Mouse (Mus musculus) megakaryocyte-erythroid progenitor cell, adult 5-6 weeks (primary cell): ENCODE data around the gene Gria1. TPM values are rescaled to one million over a fixed set of nuclear protein-coding genes. Genes with fewer than 3 reads are reported as not detected.

ENCODE experiments used
- ATAC-seq: replicated peaks from 2 replicates; pipeline ENCODE4 v1.8.0; 2016; ENCODE audit warnings: mild to moderate bottlenecking, inconsistent platforms; ENCODE audit not compliant: severe bottlenecking, poor library complexity, low FRiP score, low TSS enrichment
- total RNA-seq, 2 experiments: library from RNA; stranded (forward) in 1 of 2; stranded (reverse) in 1 of 2; fragments of 200-1000, 215-1000 nt in 1 of 2; fragments of >200 nt in 1 of 2; fragmentation: Nextera tagmentation in 1 of 2; gene quantifications; 2 replicates each; pipeline ENCODE4 v1.2.3; 2014 to 2017

Gria1 gene
- total RNA-seq, 2 experiments from 2014 or later: not detected

DNA sequence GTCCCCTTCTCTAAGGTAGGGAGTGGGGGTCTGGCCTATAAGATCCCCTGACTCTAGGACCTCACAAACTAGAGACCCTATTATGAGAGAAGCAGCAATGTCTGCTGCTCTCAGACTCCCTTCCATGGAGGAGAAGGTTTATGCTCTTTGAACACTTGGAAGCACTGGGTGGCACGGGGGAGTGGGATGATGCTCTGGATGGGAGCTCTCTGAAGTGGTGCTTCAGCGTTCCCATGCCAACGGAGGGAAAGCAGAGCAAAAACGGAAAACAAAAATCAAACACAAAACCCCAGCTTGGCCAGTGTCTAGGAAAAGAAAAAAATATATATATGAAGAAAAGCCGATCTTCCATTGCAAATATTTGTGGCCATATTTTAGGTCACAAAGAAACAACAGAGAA is 33.0 kb downstream of the Gria1 start:
- no peak for ATAC-seq

DNA sequence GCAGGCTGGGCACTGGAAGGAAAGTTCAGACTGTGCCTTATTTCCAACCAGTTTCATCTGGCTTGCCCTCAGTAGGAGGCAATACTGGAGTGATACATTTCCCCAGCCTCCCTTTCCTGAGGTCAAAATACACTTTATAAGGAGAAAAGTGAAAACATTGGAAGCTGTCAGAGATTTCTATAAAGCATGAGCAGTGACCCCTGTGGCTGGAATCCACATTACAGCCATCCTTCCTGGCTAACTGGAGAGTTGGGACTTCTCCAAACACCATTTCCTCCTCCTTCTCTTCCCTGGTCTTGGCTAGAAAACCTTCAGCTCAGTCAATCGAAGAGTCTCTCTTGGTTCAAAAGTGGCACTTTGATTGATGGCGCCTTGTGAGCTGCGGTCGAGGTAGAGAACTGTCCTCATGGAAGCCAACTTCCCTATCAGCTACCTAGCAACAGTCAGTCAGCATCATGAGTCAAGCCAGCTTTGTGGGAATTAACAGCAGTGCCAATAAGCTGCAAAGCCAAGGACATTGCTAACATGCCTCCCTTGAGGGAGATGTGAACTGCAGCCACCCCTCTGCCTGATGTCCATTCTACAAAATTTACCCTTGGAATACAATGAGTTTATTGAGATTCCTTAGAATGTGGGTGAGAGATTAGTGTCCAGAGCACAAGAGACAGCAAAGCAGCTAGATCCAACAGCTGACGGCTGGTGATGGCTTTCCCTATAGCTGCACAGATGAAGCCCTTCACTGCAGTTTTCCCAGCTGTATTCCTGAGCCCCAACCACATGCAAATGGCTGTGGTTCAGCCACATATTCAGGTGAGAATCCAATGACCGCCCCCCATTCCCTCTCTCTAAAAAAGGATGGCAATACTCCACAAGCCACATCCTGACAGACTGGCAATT is 40.7 kb downstream of the Gria1 start:
- no peak for ATAC-seq

DNA sequence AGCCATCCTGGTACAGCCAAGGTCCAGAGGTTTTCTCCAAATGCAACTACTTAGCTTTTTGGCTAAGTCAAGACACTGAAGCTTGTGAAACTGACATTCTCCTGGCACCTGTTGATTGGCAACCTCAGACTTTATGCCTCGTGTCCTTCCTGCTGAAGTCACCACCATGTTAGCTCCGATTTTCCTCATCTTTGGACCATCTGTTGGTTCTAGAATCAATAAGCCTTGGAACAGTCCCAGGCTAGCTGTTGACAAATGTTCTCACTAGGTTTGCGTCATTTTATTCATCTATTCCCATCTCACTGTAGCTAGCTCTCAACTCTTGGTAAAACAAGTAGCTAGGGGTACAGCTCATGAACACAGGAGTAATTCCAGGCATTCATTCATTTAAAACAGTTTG is 51.3 kb downstream of the Gria1 start:
- ATAC-seq: no peak

DNA sequence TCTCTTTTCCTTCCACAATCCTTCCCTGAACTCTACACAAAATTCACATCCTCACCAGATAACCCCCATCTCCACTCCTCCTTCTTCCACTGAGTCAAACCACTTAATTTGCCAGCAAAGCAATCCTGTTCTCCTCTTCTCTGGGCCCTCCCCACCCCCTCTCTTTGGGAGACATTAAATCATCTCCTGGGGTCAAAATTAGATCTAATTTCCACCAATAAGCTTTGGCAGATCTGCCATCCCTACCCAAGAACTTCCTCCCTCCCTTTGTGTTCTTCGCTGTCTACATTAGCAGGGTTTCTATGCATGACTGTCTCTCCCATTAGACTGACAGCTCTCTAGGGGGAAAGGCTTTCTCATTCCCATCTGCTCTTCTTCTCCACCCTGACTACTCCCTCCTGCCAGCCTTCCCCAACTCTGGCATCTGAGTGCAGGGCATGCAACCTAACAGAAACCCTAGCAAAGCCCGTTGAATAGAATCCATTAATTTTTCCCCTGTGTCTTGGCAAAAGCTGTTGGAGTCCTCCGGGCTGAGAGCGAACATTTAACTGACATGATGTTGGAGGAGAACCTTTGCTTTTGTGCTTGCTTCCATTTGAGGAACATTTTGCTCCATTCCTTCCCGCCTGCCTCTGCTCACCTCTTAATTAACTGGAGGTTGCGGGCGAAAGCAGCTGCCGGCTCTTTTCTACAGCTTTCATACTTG is 59.2 kb downstream of the Gria1 start:
- ATAC-seq: no peak

DNA sequence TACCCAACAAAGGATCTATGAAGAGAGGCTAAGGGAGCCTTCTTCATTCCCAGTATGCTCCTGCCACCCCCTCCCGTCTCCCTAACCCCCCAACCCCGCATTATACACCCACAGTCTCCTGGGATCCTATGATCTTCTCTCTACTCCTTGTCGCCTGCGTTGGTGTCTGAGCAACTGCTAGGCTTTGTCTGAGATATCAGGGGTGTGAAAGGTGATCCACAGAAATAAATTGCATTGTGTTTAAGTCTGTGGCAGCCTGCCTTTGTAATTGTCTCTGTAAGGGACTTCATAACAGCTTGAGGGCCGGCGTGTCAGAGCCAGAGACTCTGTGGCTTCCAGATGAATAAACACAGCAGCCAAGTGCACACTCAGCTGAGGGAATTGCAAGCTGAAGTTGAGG is 61.0 kb downstream of the Gria1 start:
- ATAC-seq: no peak

DNA sequence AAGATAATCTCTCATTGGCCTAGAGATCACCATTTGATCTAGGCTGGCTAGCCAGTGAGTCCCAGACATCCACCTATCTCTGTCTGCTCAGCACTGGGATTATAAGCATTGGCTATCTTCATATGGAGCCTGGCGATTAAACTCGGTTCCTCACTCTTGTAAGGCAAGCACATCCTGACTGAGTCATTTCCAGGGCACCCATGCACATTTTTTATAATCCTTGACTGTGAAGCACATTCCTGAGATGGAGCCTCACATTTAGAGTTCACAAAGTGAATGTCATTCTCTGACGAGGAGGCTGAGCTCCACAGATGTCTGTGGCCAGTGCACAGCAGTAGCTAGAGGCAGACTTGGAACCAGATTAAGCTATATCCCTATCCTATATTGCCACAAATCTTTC is 68.2 kb downstream of the Gria1 start:
- ATAC-seq: no peak

DNA sequence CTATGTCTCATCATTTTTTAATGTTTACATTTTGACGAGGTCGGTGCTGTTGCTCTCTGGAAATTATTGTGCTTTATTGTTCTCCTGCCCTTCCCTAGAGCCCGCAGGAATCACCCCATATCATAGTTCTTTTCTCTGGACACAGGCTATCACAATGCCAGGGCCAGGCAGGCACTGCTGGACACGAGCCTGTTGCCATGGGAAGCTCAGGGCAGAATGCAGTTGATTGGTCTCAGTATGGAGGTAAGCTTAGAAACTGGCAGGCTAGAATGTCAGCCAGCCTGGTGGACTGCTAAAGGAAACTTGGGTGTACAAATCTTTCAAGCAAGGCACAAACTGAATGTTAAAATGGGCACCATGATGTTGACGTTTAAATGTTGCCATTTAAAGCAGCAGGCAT is 78.3 kb downstream of the Gria1 start:
- no peak for ATAC-seq

DNA sequence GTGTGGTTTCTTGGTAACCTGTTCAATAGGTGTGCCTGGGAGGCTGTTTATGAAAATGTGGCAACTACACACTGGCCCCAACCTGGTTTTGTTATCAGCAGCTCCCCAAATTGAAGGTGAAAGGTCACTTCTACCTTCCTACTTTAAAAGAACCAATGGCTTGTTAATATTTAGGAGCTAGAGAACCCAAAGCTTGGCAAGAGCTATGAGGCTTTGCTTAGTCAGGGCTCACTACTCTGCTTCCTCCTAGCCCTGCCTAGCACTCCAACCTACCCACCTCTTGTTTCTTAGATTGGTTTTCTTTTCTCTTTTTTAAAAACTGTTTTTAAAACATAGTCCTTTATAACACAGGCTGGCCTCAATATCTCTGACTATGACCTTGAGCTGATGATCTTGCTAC is 79.5 kb downstream of the Gria1 start:
- ATAC-seq: no peak

DNA sequence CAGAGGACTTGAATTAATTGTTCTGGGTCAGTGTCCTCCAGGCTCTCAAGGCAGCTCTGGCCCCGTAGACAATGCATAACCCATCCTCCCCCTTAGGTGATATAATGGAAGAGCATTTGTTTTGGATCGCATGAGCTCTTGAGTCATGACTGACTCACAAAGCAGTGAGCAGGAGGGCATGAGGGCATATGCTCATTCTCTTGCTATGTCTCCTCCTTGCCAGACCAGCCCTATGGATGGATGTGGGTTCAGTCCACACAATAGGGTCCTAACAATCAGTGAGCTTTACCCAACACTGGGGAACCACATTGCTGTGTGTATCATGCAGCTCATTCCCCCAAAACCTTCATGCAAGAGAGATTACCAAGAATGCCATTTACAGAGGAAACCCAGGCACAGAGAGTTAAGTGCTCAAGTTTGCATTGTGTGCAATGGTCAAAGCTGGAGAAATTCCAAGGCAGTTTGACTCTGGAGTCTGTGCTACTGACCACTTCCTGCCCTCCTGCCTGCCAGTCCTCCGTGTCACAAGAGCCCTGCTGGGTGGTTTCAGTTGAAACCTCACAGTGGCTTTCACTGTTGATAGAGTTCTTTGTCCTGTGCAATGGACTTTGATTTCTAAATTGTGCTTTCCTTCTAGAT is 80.2 kb downstream of the Gria1 start:
- no peak for ATAC-seq

DNA sequence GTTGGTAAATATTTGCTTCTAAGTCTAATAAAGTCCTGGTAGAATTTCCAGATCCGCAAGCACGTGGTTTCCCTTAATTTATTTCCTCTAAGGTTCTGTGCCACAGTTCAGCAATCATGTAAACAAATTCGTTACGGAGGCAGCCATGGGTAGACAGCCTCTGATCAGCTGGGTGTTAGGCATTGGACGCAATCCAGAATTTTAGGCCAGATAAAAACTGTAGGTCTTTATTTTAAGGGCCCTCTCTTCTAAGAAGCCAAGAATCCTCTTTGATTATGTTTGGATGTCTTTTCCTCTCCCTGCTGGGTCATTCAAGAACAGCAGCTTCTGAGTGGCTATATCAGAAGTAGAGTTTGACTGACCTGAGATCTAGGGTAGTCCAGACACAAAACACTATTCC is 89.3 kb downstream of the Gria1 start:
- no peak for ATAC-seq

DNA sequence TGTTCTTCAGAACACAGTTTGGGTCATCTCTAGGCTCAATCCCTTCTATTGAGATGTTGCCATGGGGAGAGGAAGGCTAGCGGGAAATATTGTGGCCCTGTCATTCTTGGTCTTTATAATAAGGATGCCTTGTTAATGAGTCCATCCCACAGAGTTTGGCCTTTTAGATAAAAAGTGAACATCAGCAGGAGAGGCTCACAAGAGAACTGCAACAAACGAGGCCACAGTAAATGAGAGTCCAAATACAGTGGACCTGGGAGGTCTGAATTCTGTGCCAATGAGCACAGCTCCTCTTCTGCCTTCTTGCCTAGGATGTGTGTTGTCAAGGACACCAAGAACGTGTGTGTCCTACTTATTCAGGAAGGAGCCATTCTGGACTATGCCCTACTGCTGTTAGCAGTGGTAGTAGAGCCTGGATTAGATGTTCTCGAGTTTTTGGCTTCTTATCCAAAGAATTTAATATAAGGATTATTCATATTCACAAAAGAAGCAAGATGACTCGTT is 92.6 kb downstream of the Gria1 start:
- ATAC-seq: no peak

DNA sequence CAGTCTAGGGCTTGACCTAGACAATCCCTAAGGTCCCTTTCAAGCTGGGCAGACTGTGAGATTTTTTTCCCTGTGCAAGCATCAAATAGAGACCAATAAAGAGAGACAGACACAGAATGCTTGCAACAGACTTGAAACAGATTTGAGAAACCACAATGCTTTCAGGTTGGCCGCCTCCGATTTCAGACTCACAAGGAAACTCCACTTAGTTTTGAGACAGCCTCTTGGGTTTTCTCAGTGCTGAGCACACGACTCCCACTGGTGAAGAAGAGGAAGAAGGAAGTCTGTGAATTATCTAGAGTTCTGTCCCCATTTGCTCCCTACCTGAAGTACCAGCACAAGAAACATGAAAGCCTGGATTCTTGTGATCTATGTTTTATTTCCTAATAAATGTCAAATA is 94.5 kb downstream of the Gria1 start:
- no peak for ATAC-seq

DNA sequence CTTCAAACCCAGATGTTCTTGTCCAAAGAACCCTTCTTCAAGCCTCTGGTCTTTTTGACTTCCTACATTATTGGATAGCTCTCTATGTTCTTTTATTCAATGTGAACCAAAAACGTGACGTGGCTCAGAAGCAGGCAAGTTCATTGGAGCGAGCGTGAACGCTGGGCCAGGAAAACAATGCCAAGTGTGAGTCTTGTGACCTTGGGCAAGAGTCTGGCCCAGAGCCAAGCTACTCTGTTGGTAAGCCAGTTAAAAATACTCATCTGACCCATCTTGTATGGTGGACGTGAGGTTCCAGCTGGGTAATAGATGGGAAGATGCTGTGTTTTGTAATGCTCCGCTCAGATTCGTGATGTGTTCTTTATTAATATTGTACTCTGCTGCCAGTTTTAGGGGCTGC is 101.2 kb downstream of the Gria1 start:
- no peak for ATAC-seq

DNA sequence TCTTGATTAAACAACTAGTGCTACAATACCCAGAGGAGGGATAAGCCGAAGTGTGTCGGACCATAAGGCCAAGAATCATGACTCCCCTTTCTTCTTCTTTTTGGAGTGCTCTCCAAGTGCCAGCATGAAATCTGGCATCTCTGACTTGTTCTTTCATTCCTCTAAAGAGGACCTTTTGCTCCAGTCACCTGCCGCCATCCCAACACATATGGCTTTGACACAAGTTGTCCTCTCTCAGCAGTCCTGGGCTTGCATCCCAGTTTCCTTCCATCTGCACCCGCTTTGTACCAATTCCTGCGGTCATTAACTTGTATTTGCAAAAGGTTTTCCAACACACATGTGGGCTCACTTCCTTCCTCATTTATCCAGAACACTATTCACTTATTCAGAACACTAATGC is 103.2 kb downstream of the Gria1 start:
- ATAC-seq: no peak

DNA sequence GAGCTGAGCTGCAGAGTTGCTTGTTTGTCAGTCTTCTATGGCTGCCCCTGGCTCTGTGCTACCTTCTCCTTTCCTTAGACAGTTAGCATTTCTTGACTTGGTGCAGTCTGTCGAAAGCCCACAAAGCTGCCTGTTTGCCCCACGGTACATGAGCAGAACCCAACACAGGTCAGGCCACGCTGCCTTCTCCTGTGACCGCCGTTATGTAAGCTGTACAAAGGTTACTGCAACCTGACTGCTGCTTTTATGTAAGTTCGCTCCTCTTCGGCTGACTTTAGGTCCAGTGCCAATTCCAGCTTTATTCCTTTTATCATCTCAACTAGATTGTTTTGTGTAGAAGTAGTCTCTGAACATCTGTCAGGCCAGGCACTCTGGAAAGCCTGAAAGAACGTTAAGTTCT is 115.9 kb downstream of the Gria1 start:
- ATAC-seq: no peak

DNA sequence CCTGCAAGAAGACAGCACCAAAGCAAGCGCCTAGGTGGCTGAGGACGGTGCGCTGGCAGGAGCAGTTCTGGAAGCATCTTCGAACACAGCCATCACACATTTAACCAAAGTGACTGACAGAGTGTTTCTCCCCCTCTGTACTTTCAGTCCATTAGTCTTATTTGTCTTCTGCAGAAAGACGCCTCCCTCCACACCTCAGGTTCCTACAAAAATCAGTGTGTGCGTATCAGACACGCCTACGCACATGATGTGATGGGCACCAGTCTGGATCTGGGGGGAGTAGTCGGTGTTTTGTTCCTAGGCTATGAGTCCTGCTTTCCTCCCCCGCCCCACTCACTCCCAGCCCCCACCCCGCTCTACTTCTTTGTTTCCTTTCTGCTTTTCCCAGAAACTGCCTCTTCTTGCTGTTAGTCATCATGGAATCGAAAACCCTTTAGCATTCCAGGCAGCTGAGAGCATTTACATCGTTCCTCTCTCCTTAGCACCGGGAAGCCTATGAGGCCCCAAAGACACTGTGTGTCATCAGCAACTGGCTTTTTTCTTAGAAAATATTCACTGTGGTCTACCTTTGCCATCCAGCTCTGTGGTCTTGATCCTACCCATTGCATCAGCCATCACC is 129.1 kb downstream of the Gria1 start:
- ATAC-seq: no peak

DNA sequence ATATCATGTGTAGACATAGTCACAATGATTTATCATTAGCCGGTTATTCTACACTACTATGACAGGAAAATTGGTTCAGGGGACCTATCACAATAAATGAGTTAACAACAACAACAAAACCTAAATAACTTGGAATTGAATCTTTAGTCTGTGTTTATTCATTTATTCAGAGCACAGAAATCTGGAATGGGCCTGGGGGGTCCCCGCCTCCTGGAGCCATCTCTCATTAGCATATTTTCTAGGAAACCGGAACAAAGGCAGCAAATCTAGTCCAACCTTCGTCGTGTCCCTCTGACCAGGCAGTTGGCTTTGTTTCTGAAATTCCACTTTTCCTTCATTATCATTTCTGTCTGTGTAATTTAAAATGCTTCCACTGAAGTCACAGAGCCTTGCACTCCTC is 132.5 kb downstream of the Gria1 start:
- ATAC-seq: no peak

DNA sequence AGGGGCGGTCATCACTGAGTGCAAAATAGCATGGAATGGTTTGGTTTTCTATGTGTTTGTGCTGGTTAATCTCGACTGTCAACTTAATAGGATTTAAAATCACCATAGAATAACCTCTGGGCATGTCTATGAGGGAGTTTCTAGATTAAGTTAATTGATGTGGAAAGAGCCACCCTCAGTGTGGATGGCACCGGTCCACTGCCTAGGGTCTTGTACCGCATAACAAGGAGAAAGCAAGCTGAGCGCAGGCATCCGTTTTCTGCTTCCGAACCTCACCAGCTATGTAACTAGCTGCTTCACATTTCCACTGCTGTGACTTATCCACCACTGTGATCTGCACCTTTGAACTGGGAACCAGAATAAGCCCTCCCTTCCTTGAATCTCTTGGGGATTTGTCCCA is 134.0 kb downstream of the Gria1 start:
- no peak for ATAC-seq

DNA sequence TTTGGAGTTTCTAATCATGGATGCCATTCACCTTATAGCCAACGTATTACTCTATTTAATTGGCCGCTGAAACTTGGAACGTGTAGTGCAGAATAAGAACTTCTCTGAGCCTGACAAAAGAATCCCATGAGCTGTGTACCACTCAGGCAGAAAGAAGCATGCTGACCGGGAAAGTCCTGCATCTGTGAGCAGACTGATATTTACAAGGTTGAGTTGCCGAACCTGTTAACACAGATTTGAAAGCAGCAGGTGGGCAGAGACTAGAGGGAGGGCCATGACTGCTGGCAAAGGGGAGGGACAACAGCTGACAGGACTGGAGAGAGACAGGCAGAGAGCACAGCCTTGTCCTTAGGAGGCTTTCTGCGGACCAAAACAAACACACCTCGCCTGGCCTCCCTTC is 134.5 kb downstream of the Gria1 start:
- no peak for ATAC-seq

DNA sequence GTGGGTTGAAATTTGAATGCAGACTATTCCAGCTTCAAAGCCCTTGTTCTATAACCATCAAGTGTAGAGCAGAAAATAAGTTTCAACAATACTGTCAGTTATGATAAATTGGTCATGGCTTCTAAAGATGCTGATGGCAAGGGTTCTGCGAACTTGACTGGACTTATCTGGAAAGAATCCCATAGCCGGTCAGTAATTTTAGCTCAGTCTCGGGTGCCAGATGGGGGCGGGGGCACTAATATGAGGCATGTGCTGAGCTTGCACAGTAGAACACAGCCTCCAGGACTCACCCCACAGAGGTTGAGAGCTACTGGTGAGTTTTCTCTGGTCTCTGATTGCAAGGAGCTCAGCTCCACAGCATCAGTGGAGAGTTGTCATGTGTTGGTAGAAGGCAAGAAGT is 140.5 kb downstream of the Gria1 start:
- ATAC-seq: no peak
